23 mouse cellular contexts compared by ENCODE assay signal in genomic region chr3:87381806-87382712, GRCm38 (mm10). TPM values are rescaled to one million over a fixed set of nuclear protein-coding genes. Genes with fewer than 3 reads are reported as not detected.
"Had no signal": no experiment of that assay in that cellular context is flagged by ENCODE, and none has a peak within 500 bp of the region (broad histone marks: within the 10 kb centered on the region; RNA-seq: fewer than 3 reads in every experiment).

No protein-coding gene starts in this region.

- H3K27ac ChIP-seq: kidney, embryonic 15.5 days; limb, embryonic 12.5 days; liver, embryonic 14.5 days; midbrain, embryonic 13.5 days; neural tube, embryonic 12.5 days had no signal

- DNase-seq: kidney, adult 2 months; kidney, postnatal 14 days; liver; lung, adult 2 months; lung, postnatal 36 days; right cerebral cortex, postnatal 25 days; thymus, adult 2 months; thymus, postnatal 25 days had no signal

- ATAC-seq: intestine, embryonic 16.5 days; lung, postnatal 0 days; midbrain, embryonic 13.5 days had no signal

- H3K9ac ChIP-seq: kidney, embryonic 15.5 days; limb, embryonic 12.5 days; liver, embryonic 14.5 days; midbrain, embryonic 13.5 days; neural tube, embryonic 12.5 days had no signal

- H3K4me2 ChIP-seq: kidney, embryonic 15.5 days; limb, embryonic 12.5 days; midbrain, embryonic 13.5 days; neural tube, embryonic 12.5 days had no signal

- H3K4me3 ChIP-seq: kidney, embryonic 15.5 days; limb, embryonic 12.5 days; midbrain, embryonic 13.5 days; neural tube, embryonic 12.5 days had no signal

- H3K36me3 ChIP-seq: kidney, embryonic 15.5 days; limb, embryonic 12.5 days; midbrain, embryonic 13.5 days; neural tube, embryonic 12.5 days had no signal

- H3K4me1 ChIP-seq: limb, embryonic 12.5 days; midbrain, embryonic 13.5 days; neural tube, embryonic 12.5 days had no signal

- H3K9me3 ChIP-seq: kidney, embryonic 15.5 days; limb, embryonic 12.5 days; midbrain, embryonic 13.5 days; neural tube, embryonic 12.5 days had no signal

- H3K27me3 ChIP-seq: kidney, embryonic 15.5 days; limb, embryonic 12.5 days; midbrain, embryonic 13.5 days; neural tube, embryonic 12.5 days had no signal

RNA-seq across cellular contexts. Expression of gene Fcrl1, which starts 5.9 kb away (rescaled TPM):
- polyA plus RNA-seq: limb, embryonic 12.5 days; testis, adult 2 months had no signal

RNA-seq across cellular contexts. Expression of gene Cd5l, which starts 24.4 kb away (rescaled TPM):
- total RNA-seq: layer of hippocampus, postnatal 25 days; left cerebral cortex, adult 8-10 months; left cerebral cortex, postnatal 36 days; monocyte, adult 5-6 weeks; neutrophil, adult 5-6 weeks had no signal
- polyA plus RNA-seq: limb, embryonic 12.5 days; midbrain, embryonic 13.5 days; small intestine, adult 2 months had no signal

RNA-seq across cellular contexts. Expression of gene Fcrl5, which starts 53.5 kb away (rescaled TPM):
- total RNA-seq: layer of hippocampus, postnatal 25 days; left cerebral cortex, adult 8-10 months had no signal
- polyA plus RNA-seq: intestine, embryonic 16.5 days; kidney, embryonic 15.5 days; limb, embryonic 12.5 days; liver, embryonic 14.5 days; lung, postnatal 0 days; midbrain, embryonic 13.5 days; neural tube, embryonic 12.5 days; small intestine, adult 2 months; testis, adult 2 months; urinary bladder, adult 2 months had no signal
